Mouse (Mus musculus): Measurements from ENCODE around the gene Cd248. TPM values are rescaled to one million over a fixed set of nuclear protein-coding genes. Genes with fewer than 3 reads are reported as not detected.

Gene Cd248
- 58.8 and 64.8 TPM in 2 replicates for polyA plus RNA-seq (2015; fragmentation: Nextera tagmentation; extraction: Ambion mirVana)

DNA sequence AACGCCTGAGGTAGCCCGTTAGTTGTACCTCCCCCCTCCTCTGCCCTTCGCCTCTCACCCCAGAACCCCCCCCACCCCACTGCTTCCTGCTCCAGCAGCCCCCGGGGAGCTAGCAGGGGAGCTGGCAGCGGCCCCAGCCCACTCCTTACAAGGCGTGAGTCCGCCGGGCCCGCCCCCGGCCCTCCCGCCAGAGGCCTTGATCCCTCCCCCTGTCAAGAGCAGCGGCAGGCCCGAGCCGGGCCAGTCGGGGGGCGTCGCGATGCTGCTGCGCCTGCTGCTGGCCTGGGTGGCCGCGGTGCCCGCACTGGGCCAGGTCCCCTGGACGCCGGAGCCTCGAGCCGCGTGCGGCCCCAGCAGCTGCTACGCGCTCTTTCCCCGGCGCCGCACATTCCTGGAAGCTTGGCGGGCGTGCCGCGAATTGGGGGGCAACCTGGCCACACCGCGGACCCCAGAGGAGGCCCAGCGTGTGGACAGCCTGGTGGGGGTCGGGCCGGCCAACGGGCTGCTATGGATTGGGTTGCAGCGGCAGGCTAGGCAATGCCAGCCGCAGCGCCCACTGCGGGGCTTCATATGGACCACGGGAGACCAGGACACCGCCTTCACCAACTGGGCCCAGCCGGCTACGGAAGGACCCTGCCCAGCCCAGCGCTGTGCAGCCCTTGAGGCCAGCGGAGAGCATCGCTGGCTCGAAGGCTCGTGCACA lies at the start of gene Cd248:
Gene Cd248, plus strand, starts transcription at position 212 of the 703 bp plus-strand sequence.
- Histone ChIP-seq H3K9ac (peak within 1 kb of the TSS; percentile 91), H3K4me2 (replicated peaks) (peak within 1 kb of the TSS; percentile 97), H3K9me3 (no peaks in the 10 kb centered on the region), H3K27ac (peak within 1 kb of the TSS; percentile 98), H3K27me3 (no peaks in the 10 kb centered on the region; the same call in 1 of the 2 replicates), H3K4me1 (peaks cover 61% of the 10 kb centered on the region), H3K4me3 (peak within 1 kb of the TSS; percentile 71), H3K36me3 (no peaks in the 10 kb centered on the region)
- ATAC-seq (ENCODE audit: low FRiP score, low read depth) = peak; percentile 45
- under 1% methylated on average over 55 of the region's 56 CpGs for WGBS

DNA sequence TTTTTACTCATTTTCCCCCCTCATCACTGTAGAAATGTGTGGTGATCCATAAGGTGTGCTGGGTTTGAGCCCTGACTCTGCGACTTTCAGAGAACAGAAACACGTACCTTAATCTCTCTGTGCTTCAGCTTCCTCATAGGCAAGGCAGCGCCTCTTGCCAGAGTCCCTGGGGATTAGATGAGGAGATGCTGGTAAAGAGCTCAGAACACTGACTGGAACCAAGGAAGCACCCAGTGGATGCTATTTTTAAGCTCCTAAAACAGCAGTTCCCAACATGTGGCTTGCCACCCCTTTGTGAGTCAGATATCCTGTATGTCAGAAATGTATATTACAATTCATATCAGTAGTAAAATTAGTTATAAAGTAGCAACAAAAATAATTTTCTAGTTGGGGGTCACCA lies 49.7 kb upstream of the Cd248 start:
- no peak for ATAC-seq (ENCODE audit: low FRiP score, low read depth)

DNA sequence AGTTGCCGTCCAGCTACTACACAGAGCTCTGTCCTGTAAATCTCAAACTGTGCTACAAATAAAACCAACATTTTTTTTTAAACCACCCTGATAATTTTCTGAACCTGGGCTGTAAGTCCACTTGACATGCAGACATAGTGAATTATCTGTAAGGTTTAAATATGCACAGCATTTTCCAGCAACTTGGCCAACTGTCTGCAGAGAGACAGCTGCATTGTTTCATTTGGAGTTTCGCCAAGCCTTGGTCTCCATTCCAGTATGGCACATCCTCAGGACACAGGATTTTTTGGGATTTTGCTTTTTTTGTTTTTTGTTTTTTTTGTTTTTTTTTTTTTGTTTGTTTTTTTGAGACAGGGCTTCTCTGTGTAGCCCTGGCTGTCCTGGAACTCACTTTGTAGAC lies 46.5 kb upstream of the Cd248 start:
- Histone ChIP-seq H3K4me1 (peaks cover 11% of the 10 kb centered on the region), H3K27ac (no peak overlapping the region), H3K36me3 (no peaks in the 10 kb centered on the region; the same call in 1 of the 2 replicates), H3K9me3 (no peaks in the 10 kb centered on the region), H3K9ac (no peak overlapping the region), H3K27me3 (no peaks in the 10 kb centered on the region), H3K4me3 (no peak overlapping the region), H3K4me2 (replicated peaks) (no peak overlapping the region)
- WGBS = 83% methylated on average over 2 of the region's 2 CpGs
- no peak for ATAC-seq (ENCODE audit: low FRiP score, low read depth)

More for the DNA sequence above, 49.7 kb upstream of the Cd248 start:
- Histone ChIP-seq H3K4me1 (peaks cover 11% of the 10 kb centered on the region), H3K9me3 (no peaks in the 10 kb centered on the region), H3K9ac (no peak overlapping the region), H3K4me3 (no peak overlapping the region), H3K27ac (no peak overlapping the region), H3K4me2 (replicated peaks) (no peak overlapping the region), H3K36me3 (no peaks in the 10 kb centered on the region), H3K27me3 (no peaks in the 10 kb centered on the region)
- WGBS = 77% methylated on average over 3 of the region's 3 CpGs

DNA sequence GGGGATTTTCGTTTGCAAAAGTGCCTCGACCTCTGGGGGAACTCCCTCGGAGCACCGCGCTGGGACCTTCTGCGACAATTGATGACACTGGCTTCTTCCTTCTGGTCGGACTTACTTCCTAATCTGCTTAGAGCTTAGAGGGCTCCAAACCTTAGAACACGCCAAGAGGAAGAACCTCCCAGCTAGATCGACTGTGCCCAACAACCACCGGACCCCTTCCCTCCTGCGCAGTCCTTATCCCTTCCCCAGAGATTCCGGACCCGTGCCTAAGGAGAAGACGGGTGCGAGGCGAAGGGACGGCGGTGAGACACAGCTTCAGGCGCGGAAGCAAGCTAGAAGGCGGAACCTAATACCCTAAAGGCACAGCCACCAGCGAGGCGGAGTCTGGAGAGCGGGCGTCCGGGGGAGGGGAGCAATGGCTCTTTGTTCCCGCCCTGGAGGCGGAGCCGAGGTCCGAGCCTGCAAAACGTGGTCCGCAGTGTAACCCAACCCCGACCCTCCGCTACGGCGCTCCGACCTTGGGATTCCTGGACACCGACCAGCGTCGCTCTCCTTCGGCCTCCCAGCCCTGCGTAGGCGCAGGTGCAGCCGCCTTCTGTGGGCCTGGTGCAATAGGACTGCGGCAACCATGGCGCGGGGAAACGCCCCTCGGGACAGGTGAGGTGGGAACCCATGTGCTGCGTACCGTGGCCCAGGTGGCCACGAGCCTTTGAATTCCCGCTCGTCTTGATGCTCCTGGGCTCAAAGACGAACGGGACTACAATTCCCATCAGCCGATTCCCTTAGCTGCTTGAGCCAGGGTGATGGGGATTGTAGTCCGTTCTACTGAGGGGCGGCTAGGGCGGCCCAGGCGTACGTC lies 44.0 kb upstream of the Cd248 start, which contains the start of gene Slc29a2:
Gene Slc29a2, plus strand, starts transcription at position 240 of the 859 bp plus-strand sequence.
- H3K9ac ChIP-seq = peak within 1 kb of the TSS; percentile 78
- H3K4me2 ChIP-seq (replicated peaks) = peak within 1 kb of the TSS; percentile 81
- WGBS = under 1% methylated on average over 62 of the region's 62 CpGs
- H3K4me1 ChIP-seq = peaks cover 6% of the 10 kb centered on the region
- no peaks in the 10 kb centered on the region for H3K27me3 ChIP-seq
- ATAC-seq (ENCODE audit: low FRiP score, low read depth) = peak; percentile 94
- peaks cover 17% of the 10 kb centered on the region for H3K36me3 ChIP-seq
- peak within 1 kb of the TSS; percentile 70; the same call in 1 of the 2 replicates for H3K27ac ChIP-seq
- H3K9me3 ChIP-seq = no peaks in the 10 kb centered on the region
- H3K4me3 ChIP-seq = peak within 1 kb of the TSS; percentile 53

DNA sequence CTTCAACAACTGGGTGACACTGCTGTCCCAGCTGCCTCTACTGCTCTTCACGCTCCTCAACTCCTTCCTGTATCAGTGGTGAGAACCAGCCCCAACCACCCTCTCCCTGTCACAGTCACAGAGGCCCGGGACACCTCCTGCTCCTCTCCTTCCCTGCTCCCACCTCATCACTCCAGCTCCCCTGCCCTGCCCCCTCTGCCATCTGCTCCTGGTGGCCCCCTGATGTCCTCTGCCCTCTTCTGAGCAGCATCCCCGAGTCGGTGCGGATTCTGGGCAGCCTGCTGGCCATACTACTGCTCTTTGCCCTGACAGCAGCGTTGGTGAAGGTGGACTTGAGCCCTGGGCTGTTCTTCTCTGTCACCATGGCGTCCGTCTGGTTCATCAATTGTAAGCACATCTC lies 41.8 kb upstream of the Cd248 start:
- Histone ChIP-seq H3K27ac (no peak overlapping the region), H3K36me3 (peaks cover 39% of the 10 kb centered on the region), H3K9me3 (no peaks in the 10 kb centered on the region), H3K9ac (no peak overlapping the region), H3K4me1 (peaks cover 6% of the 10 kb centered on the region), H3K27me3 (no peaks in the 10 kb centered on the region), H3K4me2 (replicated peaks) (no peak overlapping the region), H3K4me3 (no peak overlapping the region)
- 89% methylated on average over 8 of the region's 8 CpGs for WGBS
- ATAC-seq (ENCODE audit: low FRiP score, low read depth) = no peak

DNA sequence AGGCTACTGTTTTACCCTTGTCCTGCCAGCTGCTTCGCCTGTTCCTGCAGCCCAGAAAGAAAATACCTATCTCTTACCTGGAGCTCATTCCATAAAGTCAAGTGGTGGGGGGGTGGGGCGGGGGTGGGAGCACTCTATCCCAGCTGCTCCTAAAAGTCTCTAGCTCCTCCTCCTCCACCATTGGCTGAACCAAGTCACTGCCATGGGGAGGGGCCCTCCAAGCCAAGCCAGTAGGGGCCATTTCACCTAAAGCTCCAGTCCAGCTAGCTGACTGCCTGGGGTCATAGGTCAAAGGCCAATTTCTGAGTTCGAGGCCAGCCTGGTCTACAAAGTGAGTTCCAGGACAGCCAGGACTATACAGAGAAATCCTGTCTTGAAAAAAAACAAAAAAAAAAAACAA lies 35.2 kb upstream of the Cd248 start:
- no peak overlapping the region for H3K9ac ChIP-seq
- H3K27me3 ChIP-seq = no peaks in the 10 kb centered on the region
- peaks cover 8% of the 10 kb centered on the region; the same call in 1 of the 2 replicates for H3K4me1 ChIP-seq
- no peak for ATAC-seq (ENCODE audit: low FRiP score, low read depth)
- H3K36me3 ChIP-seq = peaks cover 49% of the 10 kb centered on the region
- 62% methylated on average over 3 of the region's 3 CpGs for WGBS
- H3K4me2 ChIP-seq (replicated peaks) = no peak overlapping the region
- no peak overlapping the region for H3K4me3 ChIP-seq
- no peaks in the 10 kb centered on the region for H3K9me3 ChIP-seq
- no peak overlapping the region for H3K27ac ChIP-seq

DNA sequence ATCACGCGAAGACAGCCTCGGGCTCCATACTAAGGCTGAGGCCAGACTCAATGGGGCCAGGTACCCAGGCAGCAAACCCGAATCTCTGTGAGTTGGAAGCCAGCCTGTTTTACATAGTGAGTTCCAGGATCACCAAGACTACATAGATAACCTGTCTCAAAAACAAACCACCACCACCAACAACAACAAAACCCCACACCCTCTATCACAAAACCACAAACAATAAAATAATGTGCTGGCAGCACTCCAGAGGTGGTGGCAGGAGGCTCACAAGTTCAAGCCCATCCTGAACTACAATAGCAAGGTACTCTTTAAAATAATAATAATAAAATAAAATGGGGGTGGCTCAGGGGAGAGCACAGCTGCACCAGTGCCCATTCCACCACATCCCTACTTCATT lies 31.3 kb upstream of the Cd248 start:
- no peak overlapping the region for H3K9ac ChIP-seq
- 83% methylated on average over 4 of the region's 4 CpGs for WGBS

DNA sequence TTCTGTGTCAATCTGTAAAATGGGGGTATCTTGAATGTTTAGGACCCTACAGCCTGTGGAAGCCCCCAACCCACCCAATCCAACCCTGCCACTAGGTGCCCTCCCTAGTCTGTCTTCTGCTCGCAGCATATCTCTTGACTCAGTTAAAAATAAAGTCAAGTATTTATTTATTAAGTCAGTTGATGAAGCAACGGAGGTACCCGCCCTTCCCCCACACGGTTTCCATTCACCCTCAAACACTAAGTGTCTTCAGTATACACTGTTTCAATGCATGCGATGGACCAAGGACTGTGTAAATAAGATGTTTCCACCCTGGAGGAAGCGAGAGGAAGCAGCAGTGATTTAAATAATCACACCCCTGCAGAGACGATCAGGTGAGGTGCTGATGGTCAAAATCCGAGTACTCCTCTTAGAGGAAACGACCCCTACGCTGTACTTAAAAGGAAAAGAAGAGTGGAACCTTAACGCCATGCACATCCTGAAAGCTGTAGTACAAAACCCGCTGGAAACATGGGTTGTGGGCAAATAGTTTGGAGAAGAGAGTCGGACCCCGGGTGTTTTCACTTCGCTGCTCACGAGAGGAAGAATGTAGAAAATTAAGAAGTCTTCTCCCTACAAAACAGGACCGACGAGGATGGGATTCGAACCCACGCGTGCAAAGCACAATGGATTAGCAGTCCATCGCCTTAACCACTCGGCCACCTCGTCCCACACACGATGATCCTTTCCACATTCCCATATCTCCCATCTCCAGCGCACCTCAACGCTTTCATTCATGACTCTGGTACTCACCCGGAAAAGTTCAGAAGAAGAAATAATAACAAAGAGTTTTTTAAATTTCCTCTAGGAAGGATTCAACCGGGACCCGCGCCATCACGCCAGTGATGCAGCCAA lies 30.0 kb upstream of the Cd248 start:
- Histone ChIP-seq H3K4me2 (replicated peaks) (peak overlapping the region; percentile 99), H3K36me3 (peaks cover 8% of the 10 kb centered on the region), H3K9ac (peak overlapping the region; percentile 92), H3K4me3 (peak overlapping the region; percentile 86), H3K9me3 (no peaks in the 10 kb centered on the region), H3K27ac (peak overlapping the region; percentile 84), H3K4me1 (peaks cover 37% of the 10 kb centered on the region), H3K27me3 (no peaks in the 10 kb centered on the region)
- peak; percentile 46 for ATAC-seq (ENCODE audit: low FRiP score, low read depth)
- WGBS = 5% methylated on average over 32 of the region's 32 CpGs

More for the DNA sequence above, 31.3 kb upstream of the Cd248 start:
- Histone ChIP-seq H3K4me2 (replicated peaks) (no peak overlapping the region), H3K36me3 (peaks cover 10% of the 10 kb centered on the region), H3K27me3 (no peaks in the 10 kb centered on the region), H3K9me3 (no peaks in the 10 kb centered on the region), H3K27ac (no peak overlapping the region), H3K4me3 (no peak overlapping the region), H3K4me1 (peaks cover 30% of the 10 kb centered on the region)
- ATAC-seq (ENCODE audit: low FRiP score, low read depth) = no peak

DNA sequence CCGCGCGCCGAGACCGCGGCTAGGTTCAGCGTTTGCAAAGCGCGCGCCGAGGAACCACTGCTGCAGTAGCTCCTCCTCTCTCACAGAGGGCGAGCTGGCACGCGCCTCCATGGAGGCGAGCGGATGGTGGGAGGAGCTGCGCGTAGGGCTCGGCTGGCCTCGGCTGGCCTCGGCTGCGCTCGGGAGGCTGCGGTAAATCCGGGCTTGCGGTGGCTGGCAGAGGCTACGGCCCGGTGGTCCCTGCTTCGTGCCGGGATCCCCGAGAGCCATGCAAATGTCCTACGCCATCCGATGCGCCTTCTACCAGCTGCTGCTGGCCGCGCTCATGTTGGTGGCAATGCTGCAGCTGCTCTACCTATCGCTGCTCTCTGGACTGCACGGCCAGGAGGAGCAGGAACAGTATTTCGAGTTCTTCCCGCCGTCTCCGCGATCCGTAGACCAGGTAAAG lies 29.1 kb upstream of the Cd248 start, which contains the start of the genes B4gat1 and AC124502.3:
Gene B4gat1, plus strand, starts transcription at position 118 of the 448 bp plus-strand sequence.
Gene AC124502.3, plus strand, starts transcription at position 183 of the 448 bp plus-strand sequence.
- no peaks in the 10 kb centered on the region for H3K27me3 ChIP-seq
- ATAC-seq (ENCODE audit: low FRiP score, low read depth) = peak; percentile 90
- under 1% methylated on average over 42 of the region's 44 CpGs for WGBS

DNA sequence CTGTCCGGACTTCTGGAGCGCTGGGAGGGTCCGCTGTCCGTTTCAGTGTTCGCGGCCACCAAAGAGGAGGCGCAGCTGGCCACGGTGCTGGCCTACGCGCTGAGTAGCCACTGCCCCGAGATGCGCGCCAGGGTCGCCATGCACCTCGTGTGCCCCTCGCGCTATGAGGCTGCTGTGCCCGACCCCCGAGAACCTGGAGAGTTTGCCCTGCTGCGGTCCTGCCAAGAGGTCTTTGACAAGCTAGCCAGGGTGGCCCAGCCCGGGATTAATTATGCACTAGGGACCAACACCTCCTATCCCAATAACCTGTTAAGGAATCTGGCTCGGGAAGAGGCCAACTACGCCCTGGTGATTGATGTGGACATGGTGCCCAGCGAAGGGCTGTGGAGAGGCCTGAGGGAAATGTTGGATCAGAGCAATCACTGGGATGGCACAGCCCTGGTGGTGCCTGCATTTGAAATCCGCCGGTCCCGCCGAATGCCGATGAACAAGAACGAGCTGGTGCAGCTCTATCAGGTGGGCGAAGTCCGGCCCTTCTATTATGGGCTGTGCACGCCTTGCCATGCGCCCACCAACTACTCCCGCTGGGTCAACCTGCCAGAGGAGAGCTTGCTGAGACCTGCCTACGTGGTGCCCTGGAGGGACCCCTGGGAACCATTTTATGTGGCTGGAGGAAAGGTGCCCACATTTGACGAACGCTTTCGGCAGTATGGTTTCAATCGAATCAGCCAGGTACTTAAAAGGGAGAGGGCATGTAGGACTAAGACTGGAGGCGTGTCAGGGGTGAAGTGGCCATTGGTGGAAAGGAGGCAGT lies 28.4 kb upstream of the Cd248 start:
- H3K4me1 ChIP-seq = peaks cover 37% of the 10 kb centered on the region
- H3K4me2 ChIP-seq (replicated peaks) = peak overlapping the region; percentile 99
- peak overlapping the region; percentile 86 for H3K4me3 ChIP-seq
- peaks cover 17% of the 10 kb centered on the region for H3K36me3 ChIP-seq
- H3K9me3 ChIP-seq = no peaks in the 10 kb centered on the region
- no peak overlapping the region for H3K27ac ChIP-seq
- ATAC-seq (ENCODE audit: low FRiP score, low read depth) = peak; percentile 10; the same call in 1 of the 2 replicates
- peak overlapping the region; percentile 92 for H3K9ac ChIP-seq
- no peaks in the 10 kb centered on the region for H3K27me3 ChIP-seq
- WGBS = 11% methylated on average over 41 of the region's 41 CpGs

More for the DNA sequence above, 29.1 kb upstream of the Cd248 start, which contains the start of the genes B4gat1 and AC124502.3:
- Histone ChIP-seq H3K4me3 (peak within 1 kb of the TSS; percentile 86), H3K27ac (peak within 1 kb of the TSS; percentile 84), H3K9me3 (no peaks in the 10 kb centered on the region), H3K9ac (peak within 1 kb of the TSS; percentile 92), H3K4me1 (peaks cover 37% of the 10 kb centered on the region), H3K4me2 (replicated peaks) (peak within 1 kb of the TSS; percentile 99), H3K36me3 (peaks cover 12% of the 10 kb centered on the region)
